Mouse (Mus musculus) kidney, adult 2 months (tissue): ENCODE data around the gene Slc6a1. TPM values are rescaled to one million over a fixed set of nuclear protein-coding genes. Genes with fewer than 3 reads are reported as not detected.
"Not testable (repeated sequence)": the region's sequence is repeated elsewhere in the genome, so short reads cannot be mapped to it uniquely, and the experiment has no call there.

ENCODE experiments used
- DNase-seq: peaks from one replicate; pipeline ENCODE4 v3.0.0; 2021
- H3K27ac ChIP-seq: fragments of 200-500 bp; 2 replicates; pipeline ENCODE4 v1.5.1; 2012; ENCODE audit warnings: low read depth, low read length, control low read depth, inconsistent platforms; ENCODE audit not compliant: insufficient read depth
- H3K27me3 ChIP-seq: fragments of 200-500 bp; replicated peaks from 2 replicates; pipeline ENCODE4 v1.6.1; 2012; ENCODE audit warnings: mild to moderate bottlenecking, moderate library complexity, low read length, inconsistent platforms; ENCODE audit not compliant: control insufficient read depth, insufficient read depth
- H3K36me3 ChIP-seq: fragments of 200-500 bp; 2 replicates; pipeline ENCODE4 v1.6.1; 2012; ENCODE audit warnings: mild to moderate bottlenecking, moderate library complexity, low read length, inconsistent platforms; ENCODE audit not compliant: control insufficient read depth, insufficient read depth
- H3K4me1 ChIP-seq: fragments of 200-500 bp; 2 replicates; pipeline ENCODE4 v1.6.1; 2011; ENCODE audit warnings: low read length; ENCODE audit not compliant: control insufficient read depth, insufficient read depth
- H3K4me3 ChIP-seq: fragments of 200-500 bp; 2 replicates; pipeline ENCODE4 v1.5.1; 2011; ENCODE audit warnings: mild to moderate bottlenecking, low read depth, low read length, control low read depth; ENCODE audit not compliant: insufficient read depth
- CTCF ChIP-seq: fragments of 200-500 bp; conservative IDR thresholded peaks from 2 replicates; pipeline ENCODE4 v1.5.1; 2011; ENCODE audit warnings: low read depth, mild to moderate bottlenecking, control low read depth, low read length, moderate library complexity, mixed read lengths; ENCODE audit not compliant: insufficient read depth, insufficient read length
- POLR2A ChIP-seq: fragments of 200-500 bp; IDR thresholded peaks from one replicate; pipeline ENCODE4 v1.6.1; 2011; ENCODE audit warnings: low read depth, low read length, control low read depth
- WGBS: fragments of 180-500 bp; shearing (Covaris S2); methylation state at CpG from one replicate; pipeline ENCODE4 v1.1.7; 2018; 5-methylcytosine and 5-hydroxymethylcytosine counted together
- polyA plus RNA-seq: library from polyadenylated mRNA; depleted of rRNA; stranded (reverse); fragments of >200 nt; gene quantifications from 2 replicates; pipeline ENCODE4 v1.2.3, GENCODE M21; 2012

Gene Slc6a1
- polyA plus RNA-seq, 1 experiment: 0.19 TPM

GRCm38 (mm10) chr6:114336944-114337215 lies 54.4 kb downstream of the Slc6a1 start:
- Histone ChIP-seq H3K27me3 (no peaks in the 10 kb centered on the region), H3K4me1 (no peaks in the 10 kb centered on the region), H3K27ac (no peak overlapping the region), H3K36me3 (no peaks in the 10 kb centered on the region), H3K4me3 (no peak overlapping the region)
- no peak for TF ChIP-seq CTCF
- no peak for TF ChIP-seq POLR2A
- WGBS: 24% methylated on average over 1 of the region's 1 CpGs
- no peak for DNase-seq

- H3K4me1 ChIP-seq, H3K27me3 ChIP-seq, H3K27ac ChIP-seq, H3K4me3 ChIP-seq, H3K36me3 ChIP-seq, DNase-seq: not testable (repeated sequence)
Measured at GRCm38 (mm10) chr6:114341381-114341780, 58.9 kb downstream of the Slc6a1 start.

- Histone ChIP-seq H3K27me3 (no peaks in the 10 kb centered on the region), H3K36me3 (no peaks in the 10 kb centered on the region), H3K4me3 (no peak overlapping the region), H3K4me1 (no peaks in the 10 kb centered on the region), H3K27ac (no peak overlapping the region)
- WGBS: 15% methylated on average over 3 of the region's 3 CpGs
- TF ChIP-seq POLR2A (no peak), CTCF (peak; percentile 63)
- peak; percentile 29 for DNase-seq
Measured at GRCm38 (mm10) chr6:114343740-114344139, 61.3 kb downstream of the Slc6a1 start.

GRCm38 (mm10) chr6:114345156-114345555 lies 62.7 kb downstream of the Slc6a1 start:
- no peaks in the 10 kb centered on the region for H3K27me3 ChIP-seq
- peak; percentile 51 for DNase-seq
- WGBS: 30% methylated on average over 4 of the region's 4 CpGs
- no peak overlapping the region for H3K4me3 ChIP-seq
- no peaks in the 10 kb centered on the region for H3K36me3 ChIP-seq
- peak; percentile 82 for TF ChIP-seq CTCF
- no peak for TF ChIP-seq POLR2A
- H3K27ac ChIP-seq: no peak overlapping the region
- no peaks in the 10 kb centered on the region for H3K4me1 ChIP-seq

DNA sequence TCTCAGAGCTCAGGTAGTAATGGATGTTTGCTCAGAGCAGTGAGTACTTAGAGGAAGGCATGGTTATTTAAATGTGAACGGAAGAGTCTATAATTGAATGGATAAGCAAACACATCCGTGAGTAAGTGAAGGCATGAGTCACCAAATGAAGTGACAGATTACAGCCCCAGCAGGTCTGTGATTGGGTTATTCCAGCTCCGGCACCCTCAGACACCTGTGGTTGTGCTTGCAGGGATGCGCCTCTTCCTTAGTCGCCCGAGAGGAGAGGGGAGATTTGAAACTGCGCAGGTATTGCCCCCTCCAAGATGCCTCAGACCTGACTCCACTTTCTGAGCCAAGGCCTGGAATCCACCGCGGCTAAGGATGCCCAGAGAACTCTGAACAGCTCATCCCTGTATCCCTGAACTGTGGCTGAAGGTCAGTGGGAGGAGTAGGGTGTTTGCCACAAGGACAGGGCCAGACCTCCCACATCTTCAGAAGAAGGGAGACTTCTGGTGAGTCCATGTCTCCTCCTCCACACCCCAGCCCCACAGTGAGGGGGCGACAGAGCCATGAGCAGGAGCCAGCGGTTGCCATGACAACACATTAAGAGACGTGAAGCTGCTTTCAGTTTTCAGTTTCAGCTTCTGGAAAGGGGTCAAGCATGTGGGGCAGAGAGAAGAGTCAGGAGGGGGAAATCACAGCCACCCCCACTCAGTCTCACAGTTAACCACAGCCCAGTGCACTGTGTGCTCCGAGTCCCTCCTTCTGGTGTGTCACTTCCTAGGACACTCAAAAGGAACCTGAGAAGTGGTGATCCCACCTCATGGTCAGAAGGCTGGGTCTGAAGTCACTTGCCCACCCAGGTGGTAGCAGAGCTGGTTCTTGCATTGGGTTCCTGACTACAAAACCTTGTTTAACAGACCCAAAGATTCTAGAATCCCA lies 65.7 kb downstream of the Slc6a1 start:
- WGBS: 29% methylated on average over 13 of the region's 13 CpGs
- no peak overlapping the region for H3K27ac ChIP-seq
- H3K4me3 ChIP-seq: no peak overlapping the region
- no peak for TF ChIP-seq POLR2A
- TF ChIP-seq CTCF: no peak
- DNase-seq: no peak
- H3K27me3 ChIP-seq: no peaks in the 10 kb centered on the region
- no peaks in the 10 kb centered on the region for H3K36me3 ChIP-seq
- H3K4me1 ChIP-seq: no peaks in the 10 kb centered on the region

DNA sequence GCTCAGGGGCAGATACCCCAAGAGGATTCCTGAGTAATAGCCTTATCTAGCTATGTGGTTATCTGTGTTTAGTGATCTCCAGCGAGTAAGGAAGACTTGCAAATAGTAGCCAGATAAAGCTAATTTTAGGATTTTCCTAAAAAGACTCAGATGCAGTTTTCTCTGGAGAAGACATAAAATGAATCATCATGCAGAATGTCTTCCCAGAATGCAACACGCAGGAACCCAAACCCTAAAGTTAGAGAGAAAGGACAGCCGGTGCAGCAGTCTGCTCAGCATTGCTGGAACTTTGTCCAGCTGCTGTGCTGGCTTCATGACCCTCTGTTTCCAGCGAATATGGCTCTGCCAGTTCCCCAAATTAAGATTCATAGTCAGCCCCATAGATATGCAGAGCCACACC lies 72.2 kb downstream of the Slc6a1 start:
- TF ChIP-seq CTCF: no peak
- TF ChIP-seq POLR2A: no peak
- 67% methylated on average over 4 of the region's 4 CpGs for WGBS
- DNase-seq: no peak
- Histone ChIP-seq H3K27me3 (no peaks in the 10 kb centered on the region), H3K36me3 (no peaks in the 10 kb centered on the region), H3K4me1 (no peaks in the 10 kb centered on the region), H3K27ac (no peak overlapping the region), H3K4me3 (no peak overlapping the region)

DNA sequence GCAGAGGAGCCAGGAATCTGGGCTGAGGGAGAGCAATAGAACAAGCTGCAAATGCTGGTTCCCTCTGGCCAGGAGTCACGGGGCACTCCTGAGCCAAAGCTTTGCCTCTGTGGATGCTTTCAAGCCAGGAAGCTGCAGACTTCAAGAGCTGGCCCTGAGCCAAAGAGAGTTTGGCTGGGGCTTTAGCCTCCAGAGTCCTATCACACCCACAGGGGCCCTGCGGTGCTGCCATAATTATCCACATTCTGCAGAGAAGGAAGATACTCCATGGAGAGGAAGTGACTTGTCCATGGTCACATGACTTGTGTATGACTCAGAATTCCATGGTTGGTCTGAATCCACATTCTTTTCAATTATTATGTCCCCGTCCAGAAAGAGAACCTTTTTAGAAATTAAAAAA lies 75.7 kb downstream of the Slc6a1 start:
- no peaks in the 10 kb centered on the region for H3K36me3 ChIP-seq
- no peaks in the 10 kb centered on the region for H3K4me1 ChIP-seq
- TF ChIP-seq CTCF: no peak
- TF ChIP-seq POLR2A: no peak
- H3K4me3 ChIP-seq: no peak overlapping the region
- 53% methylated on average over 3 of the region's 3 CpGs for WGBS
- H3K27ac ChIP-seq: no peak overlapping the region
- no peaks in the 10 kb centered on the region for H3K27me3 ChIP-seq
- peak; percentile 17 for DNase-seq
